Comparison of ENCODE assay signal across 8 mouse cellular contexts in genomic region chr6:39205650-39206580, GRCm38 (mm10). TPM values are rescaled to one million over a fixed set of nuclear protein-coding genes. Genes with fewer than 3 reads are reported as not detected.
DNase-seq lines count a peak whose midpoint lies in the region; ATAC-seq and TF ChIP-seq lines count a peak whose summit lies in the region.

No protein-coding gene starts in this region.

- no peaks in the 10 kb centered on the region for H3K27me3 ChIP-seq in forebrain, embryonic 14.5 days (replicated peaks; ENCODE audit: control insufficient read depth, insufficient read depth, low read length)
- no peaks in the 10 kb centered on the region for H3K27me3 ChIP-seq in intestine, embryonic 14.5 days (replicated peaks; ENCODE audit: control insufficient read depth, insufficient read depth, low read length)
- no peaks in the 10 kb centered on the region for H3K27me3 ChIP-seq in neural tube, embryonic 15.5 days (replicated peaks)

- no peak for TF ChIP-seq CTCF in layer of hippocampus, adult 2 months (conservative IDR thresholded peaks at IDR 0.05)
- TF ChIP-seq CTCF in lung, adult 2 months (IDR thresholded peaks at IDR 0.05; ENCODE audit: insufficient read depth, low read length): no peak

- H3K4me3 ChIP-seq in layer of hippocampus, adult 2 months: peak overlapping the region; percentile 81
- H3K4me3 ChIP-seq in forebrain, embryonic 14.5 days (ENCODE audit: low read depth, low read length): peak overlapping the region; percentile 63
- H3K4me3 ChIP-seq in intestine, embryonic 14.5 days (ENCODE audit: low read depth, low read length): peak overlapping the region; percentile 95
- H3K4me3 ChIP-seq in lung, adult 2 months (replicated peaks; ENCODE audit: extremely low read depth, low read depth, low read length): peak overlapping the region; percentile 96
- peak overlapping the region; percentile 94 for H3K4me3 ChIP-seq in neural tube, embryonic 15.5 days (replicated peaks)

- ATAC-seq in forebrain, embryonic 14.5 days: peak; percentile 62
- ATAC-seq in intestine, embryonic 14.5 days (replicated peaks; ENCODE audit: low FRiP score, low TSS enrichment, low read depth): peak; percentile 64
- peak; percentile 59 for ATAC-seq in neural tube, embryonic 15.5 days (ENCODE audit: low FRiP score)

- no peaks in the 10 kb centered on the region for H3K36me3 ChIP-seq in forebrain, embryonic 14.5 days (ENCODE audit: control insufficient read depth, insufficient read depth, low read length)
- H3K36me3 ChIP-seq in intestine, embryonic 14.5 days (ENCODE audit: control insufficient read depth, insufficient read depth, low read length): no peaks in the 10 kb centered on the region
- no peaks in the 10 kb centered on the region for H3K36me3 ChIP-seq in neural tube, embryonic 15.5 days

- no peak for TF ChIP-seq POLR2A in lung, adult 2 months (IDR thresholded peaks at IDR 0.05; ENCODE audit: borderline replicate concordance, extremely low read depth, low read depth, low read length)

- peak overlapping the region; percentile 77 for H3K4me2 ChIP-seq in forebrain, embryonic 14.5 days (ENCODE audit: low read length)
- H3K4me2 ChIP-seq in intestine, embryonic 14.5 days (ENCODE audit: low read length): peak overlapping the region; percentile 61
- H3K4me2 ChIP-seq in neural tube, embryonic 15.5 days: peak overlapping the region; percentile 83

- DNase-seq in layer of hippocampus, adult 2 months (ENCODE audit: low spot score in 2 of 2): peak in 1 of 2 experiments; percentile 11
- no peak for DNase-seq in layer of hippocampus, postnatal 36 days
- DNase-seq in adrenal gland, postnatal 14 days: peak; percentile 69
- peak; percentile 33 for DNase-seq in forebrain, embryonic 14.5 days (ENCODE audit: low spot score)
- DNase-seq in intestine, embryonic 14.5 days (ENCODE audit: low spot score): peak; percentile 89
- peak; percentile 75 for DNase-seq in lung, adult 2 months
- peak; percentile 41 for DNase-seq in urinary bladder, postnatal 14 days (ENCODE audit: low spot score)

- peak overlapping the region; percentile 79 for H3K9ac ChIP-seq in forebrain, embryonic 14.5 days (ENCODE audit: low read length)
- H3K9ac ChIP-seq in intestine, embryonic 14.5 days (ENCODE audit: low read length): peak overlapping the region; percentile 90
- H3K9ac ChIP-seq in neural tube, embryonic 15.5 days (replicated peaks): peak overlapping the region; percentile 92

- no peaks in the 10 kb centered on the region for H3K4me1 ChIP-seq in forebrain, embryonic 14.5 days (ENCODE audit: control insufficient read depth, insufficient read depth, low read length)
- no peaks in the 10 kb centered on the region for H3K4me1 ChIP-seq in intestine, embryonic 14.5 days (replicated peaks; ENCODE audit: control insufficient read depth, insufficient read depth, low read length)
- peaks cover 3% of the 10 kb centered on the region for H3K4me1 ChIP-seq in lung, adult 2 months (ENCODE audit: control insufficient read depth, insufficient read depth, low read length)
- H3K4me1 ChIP-seq in neural tube, embryonic 15.5 days: peaks cover 22% of the 10 kb centered on the region

- WGBS in forebrain, embryonic 14.5 days: under 1% methylated on average over 76 of the region's 121 CpGs
- under 1% methylated on average over 85 of the region's 121 CpGs for WGBS in intestine, embryonic 14.5 days
- under 1% methylated on average over 110 of the region's 121 CpGs for WGBS in lung, adult 2 months
- under 1% methylated on average over 103 of the region's 121 CpGs for WGBS in neural tube, embryonic 15.5 days

- H3K27ac ChIP-seq in layer of hippocampus, adult 2 months: peak overlapping the region; percentile 98
- peak overlapping the region; percentile 91 for H3K27ac ChIP-seq in forebrain, embryonic 14.5 days (ENCODE audit: low read depth, low read length)
- H3K27ac ChIP-seq in intestine, embryonic 14.5 days (ENCODE audit: low read depth): peak overlapping the region; percentile 95
- H3K27ac ChIP-seq in neural tube, embryonic 15.5 days (replicated peaks): peak overlapping the region; percentile 95

- no peaks in the 10 kb centered on the region for H3K9me3 ChIP-seq in forebrain, embryonic 14.5 days (replicated peaks; ENCODE audit: control insufficient read depth, low read length)
- no peaks in the 10 kb centered on the region for H3K9me3 ChIP-seq in intestine, embryonic 14.5 days (ENCODE audit: control insufficient read depth, low read length)
- H3K9me3 ChIP-seq in neural tube, embryonic 15.5 days (replicated peaks): no peaks in the 10 kb centered on the region

RNA-seq across cellular contexts. Expression of gene Kdm7a, which starts 0.7 kb away (rescaled TPM):
- total RNA-seq in layer of hippocampus, adult 2 months (2021): 10 to 100 TPM; 47.7 to 54.5 TPM
- 10 to 100 TPM; 57.2 to 64.2 TPM for total RNA-seq in layer of hippocampus, postnatal 36 days (2021)
- total RNA-seq in adrenal gland, postnatal 14 days (2021): 17.0 and 19.5 TPM in 2 replicates
- polyA plus RNA-seq in forebrain, embryonic 14.5 days (2014; fragmentation: Nextera tagmentation; extraction: Ambion mirVana): 4.7 and 5.9 TPM in 2 replicates
- polyA plus RNA-seq in intestine, embryonic 14.5 days (2014; fragmentation: Nextera tagmentation; extraction: Ambion mirVana): 5.7 and 6.2 TPM in 2 replicates
- polyA plus RNA-seq in lung, adult 2 months (2012; rRNA removed): 2.7 and 4.0 TPM in 2 replicates
- polyA plus RNA-seq in neural tube, embryonic 15.5 days (2015; fragmentation: Nextera tagmentation; extraction: Ambion mirVana): 3.9 and 4.1 TPM in 2 replicates

Comparison
In these comparisons a context has a peak if more than half of its experiments do, and no peak if none do; other contexts are left out.
1. DNase-seq: peak in adrenal gland, postnatal 14 days (single experiment), forebrain, embryonic 14.5 days (single experiment), intestine, embryonic 14.5 days (single experiment), lung, adult 2 months (single experiment) and urinary bladder, postnatal 14 days (single experiment); none in layer of hippocampus, postnatal 36 days (0 of 2).
2. Peak in every context shown above with its lines, with median percentiles within 50 percentile points of each other: H3K27ac ChIP-seq, H3K4me3 ChIP-seq, ATAC-seq, H3K4me2 ChIP-seq and H3K9ac ChIP-seq.